Mouse (Mus musculus) lung, embryonic 14.5 days (tissue): Measurements from ENCODE around the gene Cfap157. TPM values are rescaled to one million over a fixed set of nuclear protein-coding genes. Genes with fewer than 3 reads are reported as not detected.

Source experiments
- ATAC-seq: fragments of 200-750 bp; cut with Nextera tagmentation; 2 replicates; pipeline ENCODE4 v1.8.0; 2017; ENCODE audit warnings: mild to moderate bottlenecking, moderate TSS enrichment, moderate library complexity; ENCODE audit not compliant: insufficient read depth
- DNase-seq: peaks from one replicate; pipeline ENCODE4 v3.0.0-alpha.2; 2015
- H3K27ac ChIP-seq: fragments of 300-500 bp; sonication (generic); 2 replicates; pipeline ENCODE4 v1.5.1; 2014; ENCODE audit warnings: low read depth, mild to moderate bottlenecking, moderate library complexity
- H3K27me3 ChIP-seq: fragments of 300-500 bp; sonication (generic); 2 replicates; pipeline ENCODE4 v1.6.1; 2014; ENCODE audit warnings: low read length, control low read depth; ENCODE audit not compliant: insufficient read depth
- H3K36me3 ChIP-seq: fragments of 300-500 bp; sonication (generic); 2 replicates; pipeline ENCODE4 v1.6.1; 2014; ENCODE audit warnings: control low read depth; ENCODE audit not compliant: insufficient read depth
- H3K4me1 ChIP-seq: fragments of 300-500 bp; sonication (generic); 2 replicates; pipeline ENCODE4 v1.6.1; 2014; ENCODE audit warnings: antibody characterized with exemption, control low read depth; ENCODE audit not compliant: insufficient read depth
- H3K4me2 ChIP-seq: fragments of 300-500 bp; sonication (generic); 2 replicates; pipeline ENCODE4 v1.6.1; 2014; ENCODE audit warnings: mild to moderate bottlenecking
- H3K4me3 ChIP-seq: fragments of 300-500 bp; sonication (generic); 2 replicates; pipeline ENCODE4 v1.5.1; 2014; ENCODE audit warnings: low read depth, low read length
- H3K9ac ChIP-seq: fragments of 300-500 bp; sonication (generic); 2 replicates; pipeline ENCODE4 v1.6.1; 2014
- H3K9me3 ChIP-seq: fragments of 300-500 bp; sonication (generic); 2 replicates; pipeline ENCODE4 v1.6.1; 2016; ENCODE audit warnings: low read depth, low read length, control low read depth
- CTCF ChIP-seq: IDR thresholded peaks from 2 replicates; pipeline ENCODE4 v1.5.1; 2016; ENCODE audit warnings: antibody characterized with exemption, low read depth
- WGBS: fragments of 180-500 bp; shearing (Covaris S2); extraction: QIAGEN DNeasy Blood & Tissue Kit; methylation state at CpG from one replicate; pipeline ENCODE4 v1.1.7; 2014; 5-methylcytosine and 5-hydroxymethylcytosine counted together
- polyA plus RNA-seq: library from polyadenylated mRNA; unstranded; fragments of >200 nt; fragmentation: Nextera tagmentation; extraction: Ambion mirVana; gene quantifications from 2 replicates; pipeline ENCODE4 v1.2.1, GENCODE M21; 2014

Cfap157 gene
- 0.11 and 0.33 TPM in 2 replicates for polyA plus RNA-seq

- no peaks in the 10 kb centered on the region for H3K27me3 ChIP-seq
- no peaks in the 10 kb centered on the region for H3K36me3 ChIP-seq
- ATAC-seq (no peak), DNase-seq (peak; percentile 46)
- H3K4me3 ChIP-seq: no peak within 1 kb of the TSS
- no peak for TF ChIP-seq CTCF
- 42% methylated on average over 4 of the region's 4 CpGs for WGBS
- H3K9me3 ChIP-seq: no peaks in the 10 kb centered on the region
- H3K9ac ChIP-seq: no peak within 1 kb of the TSS
- no peak within 1 kb of the TSS for H3K4me2 ChIP-seq
- no peaks in the 10 kb centered on the region; the same call in 1 of the 2 replicates for H3K4me1 ChIP-seq
- H3K27ac ChIP-seq: no peak within 1 kb of the TSS
These were observed at the start of gene Cfap157 for GRCm38 (mm10) chr2:32784048-32784681. Gene Cfap157 (minus strand): TSS chr2:32784428.

- TF ChIP-seq CTCF: no peak
- Histone ChIP-seq H3K36me3 (no peaks in the 10 kb centered on the region), H3K4me2 (no peak overlapping the region), H3K4me3 (no peak overlapping the region), H3K4me1 (peaks cover 5% of the 10 kb centered on the region), H3K9me3 (no peaks in the 10 kb centered on the region), H3K27me3 (no peaks in the 10 kb centered on the region), H3K27ac (no peak overlapping the region), H3K9ac (no peak overlapping the region)
- no peak for ATAC-seq
- 59% methylated on average over 11 of the region's 11 CpGs for WGBS
- DNase-seq: no peak
These were observed 44.9 kb upstream of the Cfap157 start for GRCm38 (mm10) chr2:32828979-32829676.

- H3K4me1 ChIP-seq: peaks cover 6% of the 10 kb centered on the region; the same call in 1 of the 2 replicates
- H3K36me3 ChIP-seq: no peaks in the 10 kb centered on the region
- H3K4me2 ChIP-seq: no peak overlapping the region
- H3K9ac ChIP-seq: no peak overlapping the region
- H3K4me3 ChIP-seq: no peak overlapping the region
- H3K9me3 ChIP-seq: no peaks in the 10 kb centered on the region
- 79% methylated on average over 6 of the region's 6 CpGs for WGBS
- no peak for TF ChIP-seq CTCF
- no peak overlapping the region for H3K27ac ChIP-seq
- no peak for ATAC-seq
- H3K27me3 ChIP-seq: no peaks in the 10 kb centered on the region
- DNase-seq: no peak
These were observed 41.6 kb upstream of the Cfap157 start for GRCm38 (mm10) chr2:32825796-32826195.

- H3K27me3 ChIP-seq: no peaks in the 10 kb centered on the region
- no peaks in the 10 kb centered on the region for H3K36me3 ChIP-seq
- H3K4me2 ChIP-seq: no peak overlapping the region
- no peak for TF ChIP-seq CTCF
- ATAC-seq: no peak
- 88% methylated on average over 1 of the region's 1 CpGs for WGBS
- no peak overlapping the region for H3K9ac ChIP-seq
- no peaks in the 10 kb centered on the region for H3K9me3 ChIP-seq
- H3K4me1 ChIP-seq: peaks cover 6% of the 10 kb centered on the region; the same call in 1 of the 2 replicates
- no peak for DNase-seq
- no peak overlapping the region for H3K4me3 ChIP-seq
- no peak overlapping the region; the same call in 1 of the 2 replicates for H3K27ac ChIP-seq
These were observed 40.5 kb upstream of the Cfap157 start for GRCm38 (mm10) chr2:32824778-32825177.

GRCm38 (mm10) chr2:32824181-32824580 lies 40.0 kb upstream of the Cfap157 start:
- peak overlapping the region; percentile 15; the same call in 1 of the 2 replicates for H3K27ac ChIP-seq
- no peaks in the 10 kb centered on the region for H3K9me3 ChIP-seq
- H3K4me3 ChIP-seq: no peak overlapping the region
- 21% methylated on average over 8 of the region's 8 CpGs for WGBS
- H3K4me2 ChIP-seq: no peak overlapping the region
- peak; percentile 60 for DNase-seq
- no peak overlapping the region for H3K9ac ChIP-seq
- no peaks in the 10 kb centered on the region for H3K27me3 ChIP-seq
- no peaks in the 10 kb centered on the region for H3K36me3 ChIP-seq
- H3K4me1 ChIP-seq: peaks cover 6% of the 10 kb centered on the region; the same call in 1 of the 2 replicates
- ATAC-seq: no peak
- TF ChIP-seq CTCF: no peak

GRCm38 (mm10) chr2:32823579-32824154 lies 39.4 kb upstream of the Cfap157 start:
- peaks cover 6% of the 10 kb centered on the region; the same call in 1 of the 2 replicates for H3K4me1 ChIP-seq
- no peak for ATAC-seq
- no peak for TF ChIP-seq CTCF
- H3K4me3 ChIP-seq: no peak overlapping the region
- H3K36me3 ChIP-seq: no peaks in the 10 kb centered on the region
- no peaks in the 10 kb centered on the region for H3K9me3 ChIP-seq
- WGBS: 49% methylated on average over 8 of the region's 8 CpGs
- H3K9ac ChIP-seq: 0 out of 2 replicates have a peak overlapping the region, but pooled peaks have one; percentile 23
- no peaks in the 10 kb centered on the region for H3K27me3 ChIP-seq
- no peak overlapping the region for H3K4me2 ChIP-seq
- no peak overlapping the region for H3K27ac ChIP-seq
- DNase-seq: no peak

- no peak for DNase-seq
- no peak overlapping the region for H3K4me3 ChIP-seq
- H3K4me1 ChIP-seq: peaks cover 6% of the 10 kb centered on the region; the same call in 1 of the 2 replicates
- H3K9me3 ChIP-seq: no peaks in the 10 kb centered on the region
- no peak overlapping the region for H3K9ac ChIP-seq
- no peak for ATAC-seq
- peaks cover under 1% of the 10 kb centered on the region; the same call in 1 of the 2 replicates for H3K36me3 ChIP-seq
- no peak overlapping the region for H3K27ac ChIP-seq
- H3K27me3 ChIP-seq: no peaks in the 10 kb centered on the region
- no peak for TF ChIP-seq CTCF
- no peak overlapping the region for H3K4me2 ChIP-seq
- WGBS: 24% methylated on average over 11 of the region's 11 CpGs
These were observed 38.9 kb upstream of the Cfap157 start for GRCm38 (mm10) chr2:32823153-32823552.
